Mouse (Mus musculus) gastrocnemius, adult 18-20 months (tissue): ENCODE data around the gene Large2. TPM values are rescaled to one million over a fixed set of nuclear protein-coding genes. Genes with fewer than 3 reads are reported as not detected.

Source experiments
- DNase-seq: peaks from one replicate; pipeline ENCODE4 v3.0.0; 2021; ENCODE audit warnings: low spot score
- total RNA-seq, 2 experiments: library from RNA; stranded (reverse); gene quantifications; 2 replicates each; pipeline ENCODE4 v1.2.3; 2021

Gene Large2
- total RNA-seq, 2 experiments from 2014 or later, result 0.57 TPM; not detected in 1

GRCm38 (mm10) chr2:92391116-92391515, 16.4 kb upstream of the Large2 start:
- DNase-seq, result no peak

DNA sequence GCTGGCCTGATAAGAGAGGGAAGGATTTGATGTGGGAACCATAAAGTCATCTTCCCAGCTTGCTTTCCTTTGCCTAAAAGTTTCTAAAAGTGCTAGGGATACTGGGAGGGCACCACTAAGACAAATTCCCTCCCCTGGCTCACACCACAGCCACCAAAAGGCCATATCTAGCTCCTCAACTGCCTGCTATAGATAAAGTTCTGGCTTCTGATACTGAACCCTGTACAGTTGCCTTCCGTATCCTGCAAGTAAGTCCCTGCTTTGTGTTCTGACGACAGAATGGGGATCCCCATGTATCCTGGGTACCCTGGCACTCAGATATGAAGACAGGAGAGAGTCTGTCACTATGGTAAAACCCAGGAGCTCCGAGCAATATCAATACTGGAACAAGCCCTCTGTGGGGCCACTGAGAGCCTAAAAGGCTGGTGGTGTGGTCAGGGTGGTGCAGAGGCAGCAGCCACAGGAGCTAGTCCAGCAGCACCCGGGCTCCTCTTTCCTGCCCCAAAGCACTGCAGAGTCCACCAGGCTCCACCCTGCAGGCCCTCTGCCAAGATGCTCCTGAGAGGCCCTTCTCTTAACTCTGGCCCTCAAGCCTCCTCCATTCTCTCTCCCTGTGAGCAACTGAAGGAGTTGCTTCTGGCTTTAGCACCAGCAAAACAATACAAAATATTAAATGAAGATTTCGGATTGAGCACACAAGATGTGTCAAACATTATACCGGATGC, 15.7 kb upstream of the Large2 start:
- no peak for DNase-seq

DNA sequence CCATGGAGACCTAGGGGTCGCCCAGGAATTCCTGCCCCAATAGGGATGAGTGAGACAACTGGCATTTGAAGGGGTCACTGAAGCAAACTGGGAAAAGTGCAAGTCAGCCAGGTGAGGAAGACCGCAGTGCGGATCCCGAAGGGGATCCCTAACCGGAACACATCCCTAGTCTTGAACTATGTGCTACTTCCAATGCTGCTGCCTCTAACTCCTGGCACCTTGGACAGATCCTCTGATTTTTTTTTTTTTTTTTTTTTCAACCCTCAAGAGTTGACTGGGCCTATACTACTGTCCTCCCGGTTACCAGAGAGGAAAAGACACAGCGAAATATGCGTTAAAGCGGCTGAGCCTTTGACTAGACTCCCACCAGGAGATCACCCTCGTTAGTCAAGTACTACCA, 15.0 kb upstream of the Large2 start:
- DNase-seq, result no peak

- peak; percentile 70 for DNase-seq
Observed at GRCm38 (mm10) chr2:92388891-92389641, 14.4 kb upstream of the Large2 start.

- no peak for DNase-seq
Observed at GRCm38 (mm10) chr2:92388081-92388517, 13.4 kb upstream of the Large2 start.

- DNase-seq, result no peak
Observed at GRCm38 (mm10) chr2:92387646-92388045, 13.0 kb upstream of the Large2 start.

GRCm38 (mm10) chr2:92386821-92387570, 12.3 kb upstream of the Large2 start:
- DNase-seq, result no peak

GRCm38 (mm10) chr2:92385113-92386051, 10.7 kb upstream of the Large2 start:
- no peak for DNase-seq

DNA sequence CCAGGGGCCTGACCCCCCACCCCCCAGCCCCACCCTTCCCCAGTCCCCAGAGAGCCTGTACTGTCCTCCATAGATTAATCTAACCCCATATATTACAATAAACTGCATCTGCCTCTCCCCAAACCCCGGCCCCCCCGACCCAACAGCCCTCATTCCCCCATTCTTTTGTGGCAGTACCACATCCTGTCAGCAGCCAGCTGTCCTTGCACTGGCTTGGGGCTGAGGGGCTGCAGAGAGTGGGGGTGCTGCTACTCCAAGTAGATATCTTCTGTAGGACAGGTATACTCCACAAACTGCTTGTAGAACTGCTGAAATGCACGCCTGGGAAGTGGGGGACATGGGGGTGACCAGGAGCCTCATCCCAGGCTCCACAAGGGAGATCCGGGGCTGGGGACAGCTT, 9.4 kb upstream of the Large2 start:
- DNase-seq, result no peak

DNA sequence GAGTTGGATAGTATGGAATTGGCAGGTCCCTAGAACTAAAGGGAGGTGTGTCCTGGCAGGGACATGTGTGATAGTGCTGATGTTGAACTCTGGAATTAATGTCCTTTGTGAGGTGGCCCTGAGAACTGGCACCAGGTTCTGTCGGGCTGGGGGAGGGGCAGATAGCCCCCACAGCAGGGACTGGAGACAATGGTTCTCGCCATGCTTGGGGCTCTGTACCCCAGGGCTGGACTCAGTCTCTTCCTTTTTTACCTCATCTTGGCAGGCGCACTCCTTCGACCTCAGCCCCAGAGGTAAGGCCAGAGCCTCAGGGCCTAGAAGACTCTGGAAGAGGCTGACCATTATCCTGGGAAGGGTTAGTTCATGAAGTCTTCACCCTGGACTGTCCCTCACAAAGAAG, 8.1 kb upstream of the Large2 start:
- no peak for DNase-seq

GRCm38 (mm10) chr2:92381901-92382588, 7.4 kb upstream of the Large2 start, which contains the start of gene 1700029I15Rik:
Gene 1700029I15Rik (plus strand): TSS chr2:92382538.
- DNase-seq, result no peak

DNA sequence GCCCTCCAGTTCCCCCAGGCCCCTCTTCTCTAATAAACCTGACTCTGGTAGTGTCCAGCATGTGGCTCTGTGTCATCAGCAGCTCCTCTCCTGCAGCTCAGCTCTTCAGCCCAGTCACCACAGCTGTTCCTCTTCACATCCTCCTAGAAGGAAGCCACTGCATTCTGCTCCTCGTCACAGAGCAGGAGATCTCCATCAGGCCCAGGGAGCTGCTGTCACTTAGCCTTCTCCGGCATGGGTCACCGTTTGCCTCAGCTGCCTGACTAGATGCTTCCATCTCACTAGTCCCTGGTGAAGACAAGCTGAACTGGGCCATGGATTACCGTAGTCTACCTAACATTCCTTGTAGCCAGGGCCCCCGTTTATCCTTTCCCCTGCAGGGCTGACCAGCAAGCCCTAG, 6.5 kb upstream of the Large2 start:
- DNase-seq, result no peak

- no peak for DNase-seq
Observed at GRCm38 (mm10) chr2:92380495-92381050, 5.9 kb upstream of the Large2 start.

- DNase-seq, result no peak
Observed at GRCm38 (mm10) chr2:92379783-92380494, 5.3 kb upstream of the Large2 start.

DNA sequence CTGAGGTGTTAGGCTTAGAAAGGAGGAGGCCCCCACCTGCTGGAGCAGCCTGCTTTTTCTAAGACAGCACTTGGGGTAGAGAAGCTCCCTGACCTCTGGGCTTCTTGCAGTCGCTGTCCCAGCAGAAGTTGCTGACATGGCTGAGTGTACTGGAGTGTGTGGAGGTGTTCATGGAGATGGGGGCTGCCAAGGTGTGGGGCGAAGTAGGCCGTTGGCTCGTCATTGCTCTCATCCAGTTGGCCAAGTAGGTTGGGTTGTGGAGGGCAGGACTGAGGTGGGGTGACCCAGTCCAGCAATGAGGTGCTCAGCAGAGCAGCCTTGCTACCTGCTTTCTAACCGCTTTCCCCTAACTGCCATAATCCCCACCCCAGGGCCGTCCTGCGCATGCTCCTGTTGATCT, 2.7 kb upstream of the Large2 start:
- DNase-seq, result no peak

GRCm38 (mm10) chr2:92376300-92376699, 1.6 kb upstream of the Large2 start:
- no peak for DNase-seq

GRCm38 (mm10) chr2:92375788-92376187, 1.1 kb upstream of the Large2 start:
- DNase-seq, result no peak

DNA sequence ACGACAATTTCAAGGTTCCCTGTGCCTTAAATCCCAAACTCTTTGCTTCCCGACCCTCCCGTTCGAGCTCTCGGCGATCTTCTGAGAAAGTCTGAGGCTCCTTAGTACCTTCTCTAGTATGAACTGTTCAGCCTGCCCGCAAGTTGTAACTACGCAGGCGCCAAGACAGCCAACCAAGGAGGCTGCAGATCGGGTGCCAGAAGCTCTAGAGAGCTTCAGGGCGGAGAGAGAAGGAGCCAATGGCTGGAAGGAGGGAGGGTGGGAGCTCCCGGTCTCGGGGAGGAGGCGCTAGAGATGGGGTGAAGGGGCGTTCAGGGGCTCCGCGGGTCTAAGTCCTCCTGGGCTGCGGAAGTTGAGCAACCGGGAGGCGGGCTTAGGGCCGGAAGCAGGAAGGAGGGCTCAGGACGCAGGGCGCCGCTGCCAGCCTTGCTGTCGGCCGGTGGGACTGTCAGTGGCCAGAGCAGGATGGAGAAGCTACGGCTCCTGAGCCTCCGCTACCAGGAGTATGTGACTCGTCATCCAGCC, 492 bp upstream of the Large2 start:
- peak; percentile 97 for DNase-seq

DNA sequence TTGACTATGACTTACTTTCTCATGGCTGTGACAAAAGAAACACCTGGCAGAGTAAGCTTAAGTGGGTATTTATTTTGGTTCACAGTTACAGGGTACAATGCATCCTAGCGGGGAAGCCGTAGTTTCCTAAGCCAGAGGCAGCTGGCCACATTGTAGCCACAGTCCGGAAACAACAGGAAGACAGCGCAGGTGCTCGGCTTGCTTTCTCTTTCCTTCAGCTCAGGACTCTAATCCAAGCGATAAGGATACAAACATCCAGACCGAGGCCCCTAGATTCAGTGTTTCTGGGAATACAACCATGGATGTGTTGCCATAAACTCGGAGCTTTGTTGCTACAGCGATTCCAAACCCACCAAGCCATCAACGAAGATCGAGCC, 1.2 kb downstream of the Large2 start:
- no peak for DNase-seq
